Mouse (Mus musculus) ZHBTc4 (cell line): ENCODE data around the gene Mpp4.

Experiments used
- DNase-seq: peaks from one replicate; pipeline ENCODE4 v3.0.0-alpha.2; 2011; ENCODE audit warnings: low read depth, low spot score

The Mpp4 gene

DNA sequence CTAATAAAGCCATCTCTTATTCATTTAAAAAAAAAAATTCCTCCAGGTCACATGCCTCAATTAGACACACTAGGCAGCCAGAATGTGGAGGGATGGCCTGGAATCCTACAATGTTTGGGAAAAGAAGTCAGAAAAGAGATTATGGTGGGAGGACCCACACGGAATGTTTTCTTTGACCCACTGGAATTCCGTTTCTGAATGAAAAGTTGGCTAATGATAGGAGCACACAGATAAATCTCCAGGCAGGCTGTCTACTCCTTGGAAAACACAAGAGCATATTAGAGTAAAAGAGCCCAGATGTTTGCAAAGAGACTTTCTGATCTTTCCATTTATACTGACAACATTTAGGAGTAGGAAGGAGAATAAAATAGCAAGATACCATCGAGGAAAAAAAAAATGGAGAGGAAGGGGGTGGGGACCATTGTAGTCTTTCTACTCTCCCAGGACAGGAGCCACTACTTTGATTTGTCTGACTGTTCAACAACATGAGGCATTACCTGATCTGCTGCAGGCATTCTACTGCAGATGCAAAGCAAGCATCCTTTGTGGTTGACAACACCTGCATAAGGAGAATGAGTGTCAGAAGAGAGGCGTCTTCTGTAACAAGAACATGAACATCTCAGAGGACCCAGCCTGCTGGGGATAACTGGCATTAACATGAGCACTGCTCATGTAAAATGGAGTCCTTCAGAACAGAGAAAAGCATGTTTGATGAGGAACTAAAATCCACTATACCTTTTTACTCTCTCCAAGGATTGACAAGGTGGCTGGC lies 4.7 kb upstream of the Mpp4 start:
- no peak for DNase-seq

DNA sequence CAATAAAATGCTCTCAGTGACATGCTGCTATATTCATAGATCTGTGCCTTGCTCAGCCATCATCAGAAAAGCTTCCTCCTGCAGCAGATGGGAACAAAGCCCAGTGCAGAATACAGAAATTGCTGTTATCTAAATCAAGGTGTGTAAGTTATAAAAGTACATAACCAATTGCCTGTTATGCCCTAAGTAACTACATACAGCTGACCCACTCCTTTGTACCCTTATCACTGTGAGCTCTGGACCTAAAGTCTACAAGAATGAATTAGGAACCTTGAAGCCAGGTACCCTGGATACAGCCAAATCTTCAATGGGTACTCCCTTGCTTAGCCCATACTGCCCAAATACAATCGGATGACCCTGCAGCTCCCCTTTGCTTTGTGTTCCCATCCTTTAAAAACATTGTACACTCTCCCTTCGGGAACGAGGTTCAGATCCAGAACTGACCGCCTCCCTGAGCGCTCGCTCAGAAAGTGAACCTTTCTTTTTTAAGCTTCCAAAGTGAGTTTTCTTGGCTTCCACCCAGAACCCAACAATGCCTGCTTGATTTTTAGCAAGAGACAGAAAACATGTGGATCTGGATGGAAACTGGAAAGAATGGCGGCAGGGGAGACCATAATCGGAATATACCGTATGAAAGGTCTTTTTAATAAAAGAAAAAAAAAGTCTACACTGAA lies 3.2 kb upstream of the Mpp4 start:
- no peak for DNase-seq

DNA sequence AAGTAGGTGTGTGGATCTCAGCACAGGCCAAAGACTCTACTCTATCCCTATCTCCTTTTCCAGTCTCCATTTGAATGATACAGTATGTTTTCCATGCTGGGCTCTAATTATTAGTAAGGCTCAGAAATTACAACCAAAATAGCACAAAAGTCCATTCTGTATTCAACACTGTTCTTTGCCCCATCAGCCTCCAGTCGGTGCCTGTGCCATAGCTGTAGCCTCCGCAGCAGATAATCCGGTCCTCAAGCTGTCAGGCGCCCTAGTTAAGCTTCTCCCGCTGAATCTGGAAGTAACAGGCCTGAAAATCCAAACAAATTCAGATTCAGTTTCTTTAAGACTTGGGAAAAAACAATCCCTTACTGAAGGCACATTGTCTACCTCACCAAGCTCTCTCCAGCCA lies 729 bp upstream of the Mpp4 start:
- no peak for DNase-seq

DNA sequence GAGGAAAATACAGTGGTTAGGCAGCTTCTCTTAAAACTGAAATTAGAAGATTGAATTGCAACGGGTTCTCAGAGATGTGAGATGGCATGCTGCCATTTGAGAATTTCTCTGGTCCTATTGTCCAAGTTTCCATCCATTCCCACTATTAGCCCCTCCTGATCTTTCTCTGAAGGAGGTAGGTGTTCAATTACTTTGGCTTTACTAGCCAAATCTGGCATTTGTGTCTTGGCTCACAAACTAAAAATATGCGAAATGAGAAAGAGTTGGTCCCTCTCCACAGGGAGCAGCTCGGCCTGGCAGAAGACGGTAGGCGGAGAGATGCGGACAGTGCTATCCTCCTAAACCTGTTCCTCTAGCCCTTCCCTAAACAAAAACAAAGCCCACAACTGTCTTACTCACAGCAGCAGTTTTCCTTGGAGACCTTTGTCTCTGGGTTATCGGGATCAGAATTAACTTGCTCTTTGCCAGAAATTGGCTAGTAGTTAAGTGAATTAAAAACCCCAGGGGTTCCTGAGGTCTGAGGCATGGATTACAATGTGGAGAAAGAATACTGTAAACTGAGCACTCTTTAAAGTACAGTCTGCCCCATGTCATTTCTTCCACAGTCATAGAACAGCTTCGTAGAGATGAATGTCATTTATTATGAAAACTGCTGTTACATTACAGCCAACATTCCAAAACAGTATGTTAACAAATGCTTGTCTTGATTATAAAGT lies 722 bp downstream of the Mpp4 start:
- no peak for DNase-seq

GRCm38 (mm10) chr1:59161396-59161795 lies 1.8 kb downstream of the Mpp4 start:
- no peak for DNase-seq

GRCm38 (mm10) chr1:59160871-59161270 lies 2.3 kb downstream of the Mpp4 start:
- DNase-seq: no peak

DNA sequence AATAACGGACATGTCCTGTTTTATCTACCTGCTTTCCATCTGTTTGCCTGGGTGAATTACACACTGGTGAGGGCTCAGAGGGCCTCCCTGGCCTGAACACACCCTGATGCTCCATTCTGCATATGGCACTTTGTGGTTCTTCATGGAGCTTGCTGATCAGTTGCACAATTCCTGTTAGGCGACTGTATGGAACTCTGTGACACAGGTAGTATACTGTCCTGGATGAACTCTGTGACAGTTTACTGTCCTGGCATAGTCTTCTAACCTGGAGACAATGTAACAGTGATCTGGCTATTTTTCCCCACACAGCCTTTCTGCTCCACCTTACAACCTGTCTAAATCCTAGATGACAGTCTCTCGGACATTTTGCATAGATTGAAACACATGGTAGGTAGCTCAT lies 4.1 kb downstream of the Mpp4 start:
- DNase-seq: no peak

DNA sequence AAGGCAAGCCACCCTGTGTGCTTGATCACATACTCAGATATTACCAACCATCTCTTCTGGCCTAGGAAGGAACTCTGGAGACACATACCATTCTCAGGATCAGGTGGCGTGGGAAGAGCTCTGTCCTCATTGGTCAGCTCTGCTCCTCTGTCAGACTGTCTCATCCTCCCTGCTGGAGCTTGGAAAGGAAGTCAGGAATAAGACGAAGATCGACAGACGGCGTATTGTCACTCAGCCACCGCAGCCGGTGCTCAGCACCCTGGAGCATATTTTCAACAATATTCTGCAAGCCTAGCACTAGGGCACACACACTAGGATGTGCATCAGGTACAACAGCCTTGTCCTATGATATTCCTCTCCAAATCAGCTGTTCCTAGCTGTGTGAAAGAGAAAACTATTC lies 4.7 kb downstream of the Mpp4 start:
- no peak for DNase-seq

DNA sequence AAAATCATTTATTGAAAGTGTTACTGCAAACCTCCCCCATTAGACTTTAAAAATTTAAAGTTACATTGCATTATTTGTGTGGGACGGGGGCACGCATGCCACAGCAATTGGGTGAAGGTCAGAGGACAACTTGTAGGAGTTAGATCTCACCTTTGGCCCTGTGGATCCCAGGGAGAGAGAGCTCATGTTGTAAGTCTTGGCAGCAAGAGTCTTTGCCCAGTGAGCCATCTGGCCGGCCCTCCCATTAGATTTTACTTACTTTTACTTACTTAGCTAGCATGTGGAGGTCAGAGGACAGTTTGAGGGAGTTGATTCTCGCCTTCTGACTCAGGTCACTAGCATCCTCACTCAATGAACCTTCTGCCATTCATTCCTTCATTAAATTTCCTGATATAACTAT lies 5.3 kb downstream of the Mpp4 start:
- DNase-seq: no peak

DNA sequence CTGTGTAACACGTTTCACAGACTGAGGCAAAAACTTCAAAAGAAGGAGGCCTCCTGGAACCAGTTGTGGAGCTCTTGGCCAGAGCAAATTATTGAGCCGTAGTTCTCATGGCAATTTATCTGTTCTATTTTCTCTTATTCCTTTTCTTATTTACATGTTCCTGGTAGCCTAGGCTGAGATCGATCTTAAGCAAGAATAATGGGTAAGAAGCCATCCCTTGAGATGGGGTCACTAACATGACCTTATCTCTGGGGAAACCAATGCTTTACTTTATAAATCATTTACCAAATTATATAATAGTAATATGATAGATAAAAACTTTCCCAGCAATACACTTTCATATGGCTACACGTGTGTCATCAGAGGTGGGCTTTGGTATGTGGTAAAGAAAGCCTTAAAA lies 10.8 kb downstream of the Mpp4 start:
- DNase-seq: no peak

- no peak for DNase-seq
Observed at GRCm38 (mm10) chr1:59150542-59150941, 12.6 kb downstream of the Mpp4 start.

- peak; percentile 63 for DNase-seq
Observed at GRCm38 (mm10) chr1:59144543-59144942, 18.6 kb downstream of the Mpp4 start.

GRCm38 (mm10) chr1:59142809-59143208 lies 20.4 kb downstream of the Mpp4 start:
- DNase-seq: peak; percentile 76

GRCm38 (mm10) chr1:59134419-59134818 lies 28.8 kb downstream of the Mpp4 start:
- no peak for DNase-seq

GRCm38 (mm10) chr1:59128879-59129278 lies 34.3 kb downstream of the Mpp4 start:
- no peak for DNase-seq

GRCm38 (mm10) chr1:59125558-59125957 lies 37.6 kb downstream of the Mpp4 start:
- DNase-seq: no peak

- DNase-seq: peak; percentile 93
Observed at GRCm38 (mm10) chr1:59119720-59120457, 43.3 kb downstream of the Mpp4 start, which contains the start of gene Tmem237. Tmem237 (minus strand) TSS chr1:59120408.

- DNase-seq: no peak
Observed at GRCm38 (mm10) chr1:59110524-59110923, 52.7 kb downstream of the Mpp4 start.

GRCm38 (mm10) chr1:59102071-59102470 lies 61.1 kb downstream of the Mpp4 start:
- no peak for DNase-seq

DNA sequence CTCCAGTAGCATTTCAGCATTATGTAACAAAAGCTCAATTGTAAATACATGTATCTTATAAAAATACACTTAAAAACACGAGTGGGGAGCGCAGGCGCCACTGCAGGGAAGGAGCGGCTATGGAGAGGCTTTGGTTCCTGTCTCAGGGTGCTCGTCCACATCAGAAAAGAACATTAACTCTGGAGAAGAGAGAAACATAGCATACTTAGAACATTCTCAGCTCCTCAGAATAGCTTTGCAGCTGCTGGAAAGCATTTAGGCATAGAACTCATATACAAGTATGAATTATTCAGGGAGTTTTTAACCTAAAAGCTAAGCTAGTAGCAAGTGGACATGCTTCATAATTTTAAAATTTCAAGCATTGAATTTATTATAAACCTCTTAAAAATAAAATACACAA lies 62.2 kb downstream of the Mpp4 start:
- no peak for DNase-seq

GRCm38 (mm10) chr1:59094705-59095104 lies 68.5 kb downstream of the Mpp4 start, which contains the start of gene C2cd6:
C2cd6 (minus strand) TSS chr1:59094900.
- DNase-seq: peak; percentile 42
